Mouse (Mus musculus) stomach, postnatal 0 days (tissue): ENCODE measurements around the gene Ctdspl. TPM values are rescaled to one million over a fixed set of nuclear protein-coding genes. Genes with fewer than 3 reads are reported as not detected.
A peak's percentile ranks its signal among the peaks of the same experiment; 100 is the strongest.

Source experiments
- ATAC-seq: fragments of 200-750 bp; cut with Nextera tagmentation; 2 replicates; pipeline ENCODE4 v1.8.0; 2017; ENCODE audit not compliant: low FRiP score, low TSS enrichment
- DNase-seq: peaks from one replicate; pipeline ENCODE4 v3.0.0-alpha.2; 2016; ENCODE audit warnings: low spot score
- H3K27ac ChIP-seq: fragments of 300-500 bp; sonication (generic); replicated peaks from 2 replicates; pipeline ENCODE4 v1.5.1; 2014; ENCODE audit warnings: mild to moderate bottlenecking, control low read depth
- H3K27me3 ChIP-seq: fragments of 300-500 bp; sonication (generic); 2 replicates; pipeline ENCODE4 v1.6.1; 2014; ENCODE audit warnings: low read length; ENCODE audit not compliant: control insufficient read depth, insufficient read depth
- H3K36me3 ChIP-seq: fragments of 300-500 bp; sonication (generic); 2 replicates; pipeline ENCODE4 v1.6.1; 2014; ENCODE audit warnings: low read length, mixed read lengths; ENCODE audit not compliant: control insufficient read depth, insufficient read depth
- H3K4me1 ChIP-seq: fragments of 300-500 bp; sonication (generic); replicated peaks from 2 replicates; pipeline ENCODE4 v1.6.1; 2014; ENCODE audit warnings: antibody characterized with exemption; ENCODE audit not compliant: control insufficient read depth, insufficient read depth
- H3K4me2 ChIP-seq: fragments of 300-500 bp; sonication (generic); replicated peaks from 2 replicates; pipeline ENCODE4 v1.6.1; 2014; ENCODE audit warnings: low read depth, mild to moderate bottlenecking, control low read depth, moderate library complexity
- H3K4me3 ChIP-seq: fragments of 300-500 bp; sonication (generic); 2 replicates; pipeline ENCODE4 v1.5.1; 2014; ENCODE audit warnings: low read depth, low read length, control low read depth
- H3K9ac ChIP-seq: fragments of 300-500 bp; sonication (generic); 2 replicates; pipeline ENCODE4 v1.6.1; 2014; ENCODE audit warnings: mild to moderate bottlenecking, low read length, control low read depth, mixed read lengths
- H3K9me3 ChIP-seq: fragments of 300-500 bp; sonication (generic); 2 replicates; pipeline ENCODE4 v1.6.1; 2016; ENCODE audit warnings: low read length; ENCODE audit not compliant: control insufficient read depth
- CTCF ChIP-seq: IDR thresholded peaks from 2 replicates; pipeline ENCODE4 v1.5.1; 2016; ENCODE audit warnings: antibody characterized with exemption, low read depth, mild to moderate bottlenecking, moderate library complexity
- EP300 ChIP-seq: optimal IDR thresholded peaks from 2 replicates; pipeline ENCODE3; 2016; ENCODE audit warnings: antibody characterized with exemption
- WGBS: fragments of 180-500 bp; shearing (Covaris S2); extraction: QIAGEN DNeasy Blood & Tissue Kit; methylation state at CpG from one replicate; pipeline ENCODE4 v1.1.7; 2014; 5-methylcytosine and 5-hydroxymethylcytosine counted together
- polyA plus RNA-seq: library from polyadenylated mRNA; unstranded; fragments of >200 nt; fragmentation: Nextera tagmentation; extraction: Ambion mirVana; gene quantifications from 2 replicates; pipeline ENCODE4 v1.2.1, GENCODE M21; 2015

The Ctdspl gene
- polyA plus RNA-seq, 1 experiment from 2014 or later = 7.4 TPM

GRCm38 (mm10) chr9:119004703-119005076 lies 78.4 kb downstream of the Ctdspl start:
- no peak for ATAC-seq
- Histone ChIP-seq H3K9me3 (no peaks in the 10 kb centered on the region), H3K27ac (no peak overlapping the region), H3K27me3 (no peaks in the 10 kb centered on the region), H3K9ac (no peak overlapping the region), H3K36me3 (no peaks in the 10 kb centered on the region), H3K4me2 (no peak overlapping the region), H3K4me3 (no peak overlapping the region), H3K4me1 (0 out of 2 replicates have a peak, but pooled peaks cover 4% of the 10 kb centered on the region)
- DNase-seq = no peak
- TF ChIP-seq EP300 (no peak), CTCF (no peak)
- WGBS = 86% methylated on average over 16 of the region's 16 CpGs

DNA sequence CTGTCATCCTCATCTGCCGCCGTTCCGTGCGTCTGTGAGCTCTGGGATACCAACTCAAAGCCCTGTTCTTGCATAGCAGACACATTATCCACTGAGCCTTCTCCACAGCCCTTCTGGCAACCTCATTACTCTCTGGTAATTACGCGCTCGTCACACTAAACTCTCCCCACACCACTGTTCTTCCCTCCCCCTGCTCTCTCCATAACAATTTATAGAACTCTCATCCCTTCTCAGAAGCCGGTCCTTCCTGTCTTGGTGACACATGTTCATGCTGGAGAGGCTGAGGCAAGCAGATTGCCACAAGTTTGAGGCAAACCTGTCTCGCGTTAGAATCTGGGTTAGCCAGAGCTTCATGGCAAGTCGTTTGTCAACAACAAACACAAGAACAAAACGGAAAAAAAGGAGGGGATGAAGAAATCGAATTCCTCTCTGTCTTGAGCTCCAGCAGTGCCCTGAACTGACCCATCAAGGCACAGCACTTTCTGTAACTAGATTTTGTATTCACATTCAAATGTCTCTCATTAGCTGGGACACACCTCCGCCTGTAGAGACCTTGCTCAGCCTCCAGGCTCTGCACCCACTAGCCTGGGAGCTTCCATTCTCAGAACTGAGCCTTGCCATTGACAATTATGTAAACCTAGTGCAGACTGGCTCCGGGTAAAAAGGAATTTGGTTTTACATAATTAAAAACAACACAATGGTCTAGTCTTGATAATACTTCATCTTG lies 79.2 kb downstream of the Ctdspl start:
- H3K9ac ChIP-seq = no peak overlapping the region
- H3K36me3 ChIP-seq = no peaks in the 10 kb centered on the region
- 70% methylated on average over 15 of the region's 15 CpGs for WGBS
- H3K4me2 ChIP-seq = no peak overlapping the region
- no peaks in the 10 kb centered on the region for H3K9me3 ChIP-seq
- 0 out of 2 replicates have a peak, but pooled peaks cover 4% of the 10 kb centered on the region for H3K4me1 ChIP-seq
- DNase-seq (no peak), ATAC-seq (no peak)
- no peak overlapping the region for H3K27ac ChIP-seq
- H3K27me3 ChIP-seq = no peaks in the 10 kb centered on the region
- H3K4me3 ChIP-seq = no peak overlapping the region
- TF ChIP-seq EP300 (no peak), CTCF (no peak)

DNA sequence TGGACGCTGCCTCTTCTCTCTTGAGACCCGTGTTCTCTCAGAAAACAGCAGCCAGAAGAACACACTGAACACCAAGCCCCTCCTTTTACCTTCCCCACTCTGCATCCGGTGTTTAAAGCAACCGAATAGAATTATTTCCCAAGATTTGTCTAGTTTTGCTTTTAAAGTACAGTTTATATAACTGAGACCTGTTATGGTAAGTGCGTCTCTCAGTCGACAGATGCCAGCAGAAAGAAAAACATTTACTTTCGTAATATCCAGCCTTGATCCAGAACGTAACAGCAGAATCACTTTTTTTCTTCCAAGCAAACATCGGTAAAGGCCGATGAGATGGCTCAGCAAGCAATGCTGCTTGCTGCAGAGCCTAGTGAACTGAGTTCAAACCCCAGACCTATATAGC lies 81.0 kb downstream of the Ctdspl start:
- Histone ChIP-seq H3K36me3 (no peaks in the 10 kb centered on the region), H3K27ac (0 out of 2 replicates have a peak overlapping the region, but pooled peaks have one; percentile 5), H3K9me3 (no peaks in the 10 kb centered on the region), H3K4me1 (no peaks in the 10 kb centered on the region), H3K4me2 (no peak overlapping the region), H3K4me3 (no peak overlapping the region), H3K9ac (no peak overlapping the region), H3K27me3 (no peaks in the 10 kb centered on the region)
- TF ChIP-seq EP300 = no peak
- TF ChIP-seq CTCF = no peak
- WGBS = 29% methylated on average over 10 of the region's 10 CpGs
- DNase-seq = no peak
- no peak for ATAC-seq

DNA sequence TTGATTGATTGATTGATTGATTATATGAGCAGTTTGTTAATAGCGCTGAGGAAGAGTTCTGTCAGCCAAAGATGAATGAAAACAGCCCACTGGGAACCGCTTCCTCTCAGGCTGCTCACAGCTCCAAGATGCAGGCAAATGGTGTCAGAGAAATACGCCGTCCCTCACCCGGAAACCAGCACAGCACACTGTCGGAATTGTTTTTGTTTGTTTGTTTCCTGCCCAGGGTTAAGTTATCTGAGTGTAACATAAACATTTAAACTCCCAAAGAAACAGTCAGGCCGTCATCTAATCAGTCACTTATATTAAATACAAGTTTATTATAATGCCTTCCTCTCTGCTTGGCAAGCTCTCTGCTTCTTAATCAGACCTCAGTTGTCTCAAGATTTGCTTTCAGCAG lies 82.6 kb downstream of the Ctdspl start:
- H3K9ac ChIP-seq = no peak overlapping the region
- H3K4me1 ChIP-seq = no peaks in the 10 kb centered on the region
- TF ChIP-seq CTCF (no peak), EP300 (no peak)
- no peak overlapping the region for H3K4me2 ChIP-seq
- ATAC-seq (no peak), DNase-seq (no peak)
- no peaks in the 10 kb centered on the region for H3K27me3 ChIP-seq
- no peaks in the 10 kb centered on the region; the same call in 1 of the 2 replicates for H3K36me3 ChIP-seq
- H3K9me3 ChIP-seq = no peaks in the 10 kb centered on the region
- H3K4me3 ChIP-seq = no peak overlapping the region
- WGBS = 69% methylated on average over 7 of the region's 7 CpGs
- H3K27ac ChIP-seq = no peak overlapping the region

DNA sequence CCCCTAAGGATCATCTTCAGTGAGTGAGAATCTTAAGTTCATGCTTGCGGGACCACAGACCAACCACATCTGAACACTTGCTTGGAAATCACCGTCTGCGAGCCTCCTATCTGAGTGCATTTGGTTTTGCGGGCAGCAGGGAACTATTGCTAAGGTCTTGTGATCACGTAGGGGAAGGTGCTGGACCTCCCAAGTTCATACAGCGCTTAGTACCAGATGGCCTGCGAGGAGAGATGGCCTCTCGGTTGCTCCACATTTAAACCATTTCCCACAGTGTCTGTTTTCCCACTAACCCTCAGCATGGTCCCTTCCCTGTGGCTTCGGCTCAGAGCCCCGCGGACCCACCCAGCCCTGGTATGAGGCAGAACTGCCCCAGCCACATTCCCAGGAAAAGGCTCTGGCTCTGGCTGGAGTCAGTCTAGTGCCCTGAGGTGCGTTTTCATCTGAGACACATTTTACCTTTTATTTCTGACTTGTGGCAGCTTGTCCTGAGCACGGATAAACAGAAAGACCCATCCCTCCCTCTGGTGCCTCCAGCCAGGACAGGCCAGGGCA lies 84.0 kb downstream of the Ctdspl start:
- Histone ChIP-seq H3K4me2 (no peak overlapping the region), H3K36me3 (peaks cover 5% of the 10 kb centered on the region; the same call in 1 of the 2 replicates), H3K9me3 (no peaks in the 10 kb centered on the region), H3K4me1 (no peaks in the 10 kb centered on the region), H3K4me3 (no peak overlapping the region), H3K27me3 (no peaks in the 10 kb centered on the region), H3K27ac (peak overlapping the region; percentile 69), H3K9ac (0 out of 2 replicates have a peak overlapping the region, but pooled peaks have one; percentile 13)
- WGBS = 60% methylated on average over 13 of the region's 13 CpGs
- peak; percentile 73 for ATAC-seq
- peak; percentile 73 for DNase-seq
- TF ChIP-seq EP300 (no peak), CTCF (peak; percentile 3; the same call in 1 of the 2 replicates)
